Mouse (Mus musculus): ENCODE measurements around the gene Trib2.

The Trib2 gene

DNA sequence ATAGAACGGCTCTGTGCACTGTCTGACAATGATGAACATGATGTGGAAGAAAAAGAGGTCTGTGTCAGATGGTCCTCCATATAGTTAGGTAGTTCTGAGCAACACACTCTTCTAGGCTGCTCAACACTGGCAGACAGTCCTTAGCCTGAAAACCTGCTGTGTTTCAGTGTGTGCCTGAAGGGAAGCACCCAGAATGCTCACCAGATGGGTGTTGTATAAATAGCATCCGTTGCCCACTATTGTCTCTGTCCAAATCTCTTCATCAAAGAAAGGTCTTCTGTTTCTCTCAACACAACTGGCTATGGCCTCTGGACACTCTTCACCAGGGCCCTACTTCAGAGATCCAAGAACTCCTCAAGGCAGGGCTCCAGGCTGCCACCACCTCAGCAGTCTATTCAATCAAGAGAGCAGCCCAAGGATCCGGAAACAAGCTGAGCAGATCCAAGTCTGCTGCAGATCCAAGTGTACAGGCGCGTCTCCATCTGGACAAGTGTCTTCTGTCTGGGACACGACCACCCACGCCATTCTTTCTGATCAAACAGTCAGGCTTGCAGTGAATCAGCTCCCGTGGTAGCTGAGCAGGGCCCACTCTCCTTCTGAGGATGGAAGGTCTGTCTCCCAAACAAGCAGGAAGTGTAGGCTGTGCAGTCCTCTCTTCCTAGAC, 55.1 kb downstream of the Trib2 start:
- no peak for DNase-seq (ENCODE audit: low spot score)

DNA sequence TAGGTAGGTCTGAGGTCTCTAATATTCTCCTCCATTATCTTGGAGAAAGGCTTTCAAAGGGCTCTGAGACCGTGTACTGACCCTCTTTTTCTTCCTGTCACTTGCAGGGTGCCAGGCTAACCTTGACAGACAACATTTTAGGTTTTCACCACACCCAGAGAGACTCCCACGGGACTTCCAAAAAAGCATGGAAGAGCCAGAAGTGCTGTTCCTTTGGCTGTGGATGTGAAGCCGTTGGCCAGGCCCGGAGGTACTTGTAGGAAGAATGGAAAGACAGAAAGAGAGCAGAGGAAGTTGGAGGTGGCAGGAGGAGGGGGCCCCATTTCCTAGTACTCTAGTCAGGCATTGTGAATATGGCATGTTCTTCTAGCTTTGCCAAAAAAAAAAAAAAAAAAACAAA, 56.0 kb downstream of the Trib2 start:
- DNase-seq (ENCODE audit: low spot score): no peak

DNA sequence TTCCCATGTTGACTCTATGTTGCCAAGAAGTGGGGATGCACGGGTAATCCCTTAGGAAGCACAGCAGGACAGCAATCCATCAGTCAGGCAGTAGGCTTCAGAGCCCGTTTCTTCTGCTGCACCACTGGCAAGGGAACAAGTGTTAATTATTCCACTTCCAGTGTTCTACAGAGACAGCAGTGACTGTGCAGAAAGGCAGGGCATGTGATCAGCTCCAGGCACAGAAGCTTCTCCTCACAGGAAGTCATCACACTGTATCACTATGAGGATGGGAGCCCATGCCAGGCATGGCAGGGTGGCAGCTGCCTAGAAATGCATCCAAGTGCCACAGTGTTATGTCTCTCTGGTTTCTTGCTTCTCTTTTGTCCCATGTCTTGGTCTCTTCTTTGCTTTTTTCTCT, 57.9 kb downstream of the Trib2 start:
- no peak for DNase-seq (ENCODE audit: low spot score)

DNA sequence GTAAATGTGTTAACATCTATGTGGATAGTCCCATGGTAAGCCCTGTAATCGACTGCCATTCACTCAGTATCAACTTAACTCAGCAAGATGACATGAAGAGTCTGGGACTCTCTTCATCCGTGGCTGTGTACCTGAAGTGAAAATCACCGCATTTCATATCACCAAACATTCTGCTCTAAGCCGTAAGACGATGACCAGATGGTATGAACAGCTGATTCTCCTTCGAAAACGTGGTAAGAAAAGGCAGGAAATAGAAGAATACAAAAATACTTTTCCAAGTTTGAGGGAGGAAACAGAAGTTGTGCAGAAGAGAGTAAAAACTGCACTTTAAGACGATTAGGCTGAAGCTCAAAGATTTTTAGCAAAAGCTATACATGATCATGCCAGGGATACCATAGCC, 59.4 kb downstream of the Trib2 start:
- DNase-seq (ENCODE audit: low spot score): no peak

GRCm38 (mm10) chr12:15755030-15755690, 61.6 kb downstream of the Trib2 start:
- no peak for DNase-seq (ENCODE audit: low spot score)

DNA sequence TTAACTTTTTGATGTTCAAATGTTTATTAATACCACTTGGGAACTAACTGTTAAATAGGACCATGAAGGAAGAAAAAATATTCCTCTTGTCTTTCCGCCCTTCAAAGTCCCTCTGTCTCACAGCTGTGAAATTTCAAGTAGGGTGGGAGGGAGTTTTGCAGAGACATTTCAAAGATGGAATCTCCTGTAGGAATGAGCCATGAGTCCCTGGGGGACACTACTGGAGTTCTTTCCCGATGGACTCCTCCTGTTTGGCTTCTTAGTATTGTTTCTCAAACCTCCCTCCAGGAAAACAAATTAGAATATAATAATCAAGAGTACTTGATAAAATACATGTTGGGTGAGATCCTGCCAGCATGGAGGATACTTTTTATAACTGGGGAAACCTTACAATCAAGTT, 62.1 kb downstream of the Trib2 start:
- DNase-seq (ENCODE audit: low spot score): no peak

DNA sequence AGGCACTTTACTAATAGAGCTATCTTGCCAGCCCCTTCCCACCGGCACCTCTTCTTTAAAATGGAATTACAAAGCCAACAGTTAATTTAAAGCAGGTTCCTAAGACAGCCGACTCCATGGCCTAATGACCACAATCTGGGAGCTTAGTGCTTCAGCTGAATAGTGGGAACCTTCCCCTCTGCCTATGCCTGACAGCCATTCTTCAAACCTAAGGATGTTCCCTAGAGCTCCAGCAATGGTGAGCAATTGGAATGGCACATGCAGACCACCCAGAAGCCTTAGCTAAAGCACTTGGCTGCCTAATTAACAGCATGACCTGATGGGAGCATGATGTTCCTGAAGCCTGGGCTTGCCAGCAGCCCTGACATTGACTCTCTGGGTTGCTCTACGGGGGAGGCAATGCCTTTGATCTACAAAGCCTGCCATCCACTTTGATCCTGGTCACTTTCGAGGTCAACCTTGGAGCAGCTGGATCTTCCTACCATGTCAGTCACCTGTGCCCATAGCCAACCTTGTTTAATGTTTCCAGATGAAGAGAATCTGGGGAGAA, 67.0 kb downstream of the Trib2 start:
- no peak for DNase-seq (ENCODE audit: low spot score)

DNA sequence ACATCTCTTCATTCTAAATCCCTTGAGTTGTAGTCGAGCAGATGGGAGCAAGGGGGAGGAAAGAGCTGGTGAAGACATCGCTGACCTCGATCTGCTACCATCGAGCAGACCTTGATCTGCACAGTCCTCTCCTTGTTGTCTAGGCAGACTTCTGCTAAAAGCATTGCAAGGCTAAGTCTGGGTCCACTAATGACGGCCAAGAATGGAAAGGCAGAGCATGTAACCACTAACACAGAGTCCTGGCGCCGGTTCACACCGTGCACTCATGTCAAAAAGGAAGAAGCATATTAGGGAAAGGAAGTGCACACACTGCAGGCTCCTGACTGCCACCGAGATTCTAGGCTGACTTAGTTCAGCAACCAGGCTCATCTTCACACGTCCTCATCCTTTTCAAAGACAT, 71.0 kb downstream of the Trib2 start:
- no peak for DNase-seq (ENCODE audit: low spot score)

Data from urinary bladder, postnatal 10 days (tissue).